Mouse (Mus musculus): ENCODE data around the gene Snd1. TPM values are rescaled to one million over a fixed set of nuclear protein-coding genes. Genes with fewer than 3 reads are reported as not detected.
A peak's percentile ranks its signal among the peaks of the same experiment; 100 is the strongest.

Gene Snd1
- polyA plus RNA-seq, 1 experiment: 82.6 TPM

DNA sequence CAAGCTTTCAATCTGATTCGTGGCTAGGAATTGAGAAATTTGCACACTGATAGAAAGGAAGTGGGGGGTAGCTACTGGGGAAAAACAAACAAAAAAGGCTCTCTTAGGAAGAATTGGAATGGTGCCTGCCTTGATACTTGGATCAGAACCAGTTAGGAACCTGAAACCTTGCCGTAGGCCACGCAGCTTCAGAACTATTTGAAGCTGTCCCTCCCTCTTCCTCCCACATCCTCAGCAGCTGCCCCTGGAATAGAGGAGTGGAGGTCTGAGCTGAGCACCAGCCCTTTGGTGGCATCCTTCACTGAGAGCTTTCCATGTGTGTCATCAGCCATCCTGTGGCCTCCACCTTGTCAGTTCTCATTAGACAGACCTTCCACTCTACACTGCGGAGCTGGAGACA lies 370.7 kb downstream of the Snd1 start:
- TF ChIP-seq GATA1 (IDR thresholded peaks at IDR 0.05; ENCODE audit: low read length): no peak

- TF ChIP-seq GATA1 (IDR thresholded peaks at IDR 0.05; ENCODE audit: low read length): no peak
Observed at GRCm38 (mm10) chr6:28847616-28848015, 372.7 kb downstream of the Snd1 start.

DNA sequence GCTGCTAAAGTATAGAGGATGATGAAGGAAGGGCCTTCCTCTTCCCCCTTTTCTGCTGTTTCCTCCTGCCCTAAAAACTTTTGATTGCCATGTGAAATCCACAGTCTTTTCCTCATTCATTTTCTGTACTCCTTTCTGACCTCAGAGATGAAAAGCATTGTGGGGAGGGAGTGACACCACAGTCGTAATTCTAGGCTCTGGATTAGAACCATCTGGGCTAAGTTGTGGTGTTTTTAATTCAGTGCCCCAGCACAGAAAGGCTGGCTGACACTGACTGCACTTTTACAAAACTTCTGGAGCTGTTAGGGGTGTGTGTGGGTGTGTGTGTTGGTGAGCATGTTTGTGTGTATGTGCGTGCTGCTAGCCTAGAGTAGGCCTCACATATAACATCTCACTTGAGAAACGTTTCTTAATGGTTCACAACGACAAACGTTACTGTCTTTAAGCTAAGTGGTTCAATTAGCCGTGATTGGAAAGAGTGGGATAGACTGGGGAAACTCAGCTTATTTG lies 373.4 kb downstream of the Snd1 start:
- TF ChIP-seq GATA1 (IDR thresholded peaks at IDR 0.05; ENCODE audit: low read length): no peak

DNA sequence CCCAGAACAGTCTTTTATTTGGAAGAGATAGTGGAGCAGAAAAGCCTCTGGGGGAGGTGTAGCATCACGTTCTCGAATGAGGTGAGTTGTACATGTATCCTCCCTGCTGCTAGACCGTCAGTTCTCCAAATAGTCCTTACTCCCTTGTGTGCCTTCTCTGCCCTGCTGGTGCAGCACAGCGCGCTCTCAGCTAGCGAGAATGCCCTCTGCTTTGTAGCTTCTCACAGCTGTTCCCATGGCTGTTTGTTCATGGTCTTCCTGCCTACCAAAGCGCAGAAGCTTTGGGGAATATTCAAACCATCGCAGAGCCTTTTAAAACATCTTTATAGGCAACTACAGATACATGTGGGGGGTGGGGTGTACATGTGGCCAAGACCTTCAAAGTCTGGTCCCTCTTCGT lies 374.0 kb downstream of the Snd1 start:
- TF ChIP-seq GATA1 (IDR thresholded peaks at IDR 0.05; ENCODE audit: low read length): no peak

GRCm38 (mm10) chr6:28849317-28849716 lies 374.4 kb downstream of the Snd1 start:
- TF ChIP-seq GATA1 (IDR thresholded peaks at IDR 0.05; ENCODE audit: low read length): no peak

- no peak for TF ChIP-seq GATA1 (IDR thresholded peaks at IDR 0.05; ENCODE audit: low read length)
Observed at GRCm38 (mm10) chr6:28850326-28850900, 375.5 kb downstream of the Snd1 start.

GRCm38 (mm10) chr6:28852342-28852741 lies 377.4 kb downstream of the Snd1 start:
- no peak for TF ChIP-seq GATA1 (IDR thresholded peaks at IDR 0.05; ENCODE audit: low read length)

GRCm38 (mm10) chr6:28853164-28853563 lies 378.2 kb downstream of the Snd1 start:
- no peak for TF ChIP-seq GATA1 (IDR thresholded peaks at IDR 0.05; ENCODE audit: low read length)

DNA sequence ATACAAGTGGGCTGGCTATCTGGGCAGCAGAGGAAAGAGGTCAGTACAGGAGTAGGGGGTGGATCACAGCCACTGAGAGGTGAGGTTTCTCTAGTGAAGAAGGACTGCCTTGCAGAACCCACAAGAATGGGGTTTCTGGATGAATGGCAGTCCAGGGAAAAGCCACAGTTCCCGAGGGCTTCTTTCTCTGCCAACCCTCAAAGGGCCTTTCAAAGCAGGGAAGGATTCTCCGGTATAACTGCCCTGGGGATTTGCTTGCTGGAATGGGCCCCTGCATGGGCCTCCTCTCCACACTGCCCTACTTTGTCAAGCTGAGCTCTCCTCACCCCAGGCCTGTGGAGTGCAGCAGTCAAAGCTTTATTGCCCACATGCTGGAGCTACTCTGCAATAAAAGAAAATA lies 378.7 kb downstream of the Snd1 start:
- TF ChIP-seq GATA1 (IDR thresholded peaks at IDR 0.05; ENCODE audit: low read length): no peak

DNA sequence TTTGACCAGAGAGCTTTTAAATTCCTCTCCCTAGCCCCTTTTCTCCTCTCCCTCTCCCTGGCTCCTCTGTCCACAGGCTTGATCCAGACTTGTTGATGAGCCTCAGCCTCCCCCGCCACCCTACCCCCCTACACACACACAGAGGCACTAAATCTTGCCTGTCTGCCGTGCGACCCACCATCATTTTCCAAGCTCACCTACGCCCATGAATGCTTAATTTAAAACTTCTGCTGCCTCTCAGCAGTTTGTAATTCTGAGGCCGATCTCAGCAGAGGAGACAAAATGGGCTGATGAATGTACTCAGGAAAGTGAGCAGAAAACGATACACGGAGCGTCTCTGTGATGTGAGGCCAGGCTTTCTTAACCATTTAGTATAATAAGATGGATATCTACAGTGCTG lies 379.7 kb downstream of the Snd1 start:
- no peak for TF ChIP-seq GATA1 (IDR thresholded peaks at IDR 0.05; ENCODE audit: low read length)

- TF ChIP-seq GATA1 (IDR thresholded peaks at IDR 0.05; ENCODE audit: low read length): no peak
Observed at GRCm38 (mm10) chr6:28855442-28855841, 380.5 kb downstream of the Snd1 start.

GRCm38 (mm10) chr6:28856789-28857188 lies 381.9 kb downstream of the Snd1 start:
- TF ChIP-seq GATA1 (IDR thresholded peaks at IDR 0.05; ENCODE audit: low read length): no peak

- peak; percentile 82 for TF ChIP-seq GATA1 (IDR thresholded peaks at IDR 0.05; ENCODE audit: low read length)
Observed at GRCm38 (mm10) chr6:28857198-28858180, 382.6 kb downstream of the Snd1 start.

DNA sequence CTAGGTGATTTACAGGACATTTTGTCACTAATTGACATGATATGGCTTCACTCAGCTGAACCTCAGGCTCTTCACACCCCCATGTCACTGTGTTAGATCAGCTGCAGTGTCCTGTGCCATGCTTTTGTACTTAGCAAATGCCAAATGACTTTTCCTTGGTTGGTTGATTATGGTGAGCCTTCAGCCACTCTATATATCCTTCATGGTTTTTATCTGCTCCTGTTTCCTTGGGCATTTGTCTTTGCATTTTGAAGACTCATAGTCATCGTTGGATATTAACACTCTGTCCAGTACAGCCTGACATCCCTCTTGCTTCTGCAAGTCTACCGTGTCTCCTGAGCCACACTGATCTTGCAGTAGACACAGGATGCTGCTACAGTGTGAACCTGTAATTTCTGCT lies 384.2 kb downstream of the Snd1 start:
- TF ChIP-seq GATA1 (IDR thresholded peaks at IDR 0.05; ENCODE audit: low read length): no peak

DNA sequence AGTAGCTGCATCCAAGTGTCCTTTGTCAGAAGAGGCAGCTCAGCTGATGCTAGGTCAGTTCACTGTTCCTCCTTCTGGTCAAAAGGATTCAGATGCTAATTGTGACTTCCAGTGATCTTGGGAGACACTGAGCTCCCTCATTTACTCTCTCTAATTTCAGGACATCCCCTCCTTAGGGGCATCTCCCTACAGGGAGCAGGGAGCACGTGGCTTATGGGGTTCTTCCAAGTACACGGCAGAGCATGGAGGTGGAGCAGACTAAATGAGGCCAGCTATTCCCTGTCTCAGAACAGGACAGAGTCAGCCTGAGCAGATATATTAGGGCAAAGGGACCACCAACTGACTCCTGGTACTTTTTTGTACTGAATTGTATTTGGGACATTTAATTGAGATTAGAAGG lies 385.5 kb downstream of the Snd1 start:
- no peak for TF ChIP-seq GATA1 (IDR thresholded peaks at IDR 0.05; ENCODE audit: low read length)

DNA sequence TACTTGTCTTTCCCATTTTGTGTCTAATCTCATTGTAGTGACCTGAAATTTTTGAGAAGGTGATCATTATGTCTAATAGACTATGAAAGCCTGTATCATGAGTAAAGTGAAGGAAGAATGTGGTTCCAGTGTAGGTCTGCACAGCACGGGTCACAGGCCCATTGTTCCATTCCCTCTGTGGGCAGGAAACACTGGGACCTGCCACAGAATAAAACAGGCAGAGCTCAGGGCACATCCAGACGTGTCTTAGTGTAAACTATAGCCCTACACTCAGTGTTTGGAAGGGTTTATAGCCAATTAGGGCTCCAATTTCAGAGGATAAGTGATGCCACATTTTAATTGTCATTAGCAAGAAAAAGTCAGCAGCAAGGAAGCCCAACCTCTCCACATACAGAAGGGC lies 386.0 kb downstream of the Snd1 start:
- no peak for TF ChIP-seq GATA1 (IDR thresholded peaks at IDR 0.05; ENCODE audit: low read length)

DNA sequence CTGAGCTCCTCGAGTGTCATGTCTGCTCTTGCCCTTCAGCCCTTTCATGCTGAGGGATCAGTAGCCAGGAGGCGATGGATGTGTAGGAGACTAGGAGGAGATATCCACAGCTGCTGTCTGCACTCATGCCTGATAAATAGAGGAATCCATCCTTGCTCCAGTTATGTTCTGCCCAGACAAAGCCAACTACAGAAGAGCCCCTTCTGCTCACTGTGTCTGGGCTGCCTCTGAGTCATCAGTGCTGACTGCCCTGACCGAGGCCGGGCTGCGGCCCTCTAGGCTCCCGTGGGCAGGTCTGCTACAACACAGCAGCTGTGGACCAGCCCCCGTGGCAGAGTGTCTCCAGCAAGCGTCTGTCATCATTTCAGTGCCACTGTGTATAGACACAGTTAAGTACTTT lies 387.4 kb downstream of the Snd1 start:
- TF ChIP-seq GATA1 (IDR thresholded peaks at IDR 0.05; ENCODE audit: low read length): no peak
